Mouse (Mus musculus): ENCODE measurements at regions not wholly inside any gene's neighbourhood (a gene's known extent, or its start where the extent isn't known, plus 50 kb on each side); places are given as distances from the start of the nearest gene placed in this dataset.

- TF ChIP-seq GATA1 (IDR thresholded peaks at IDR 0.05; ENCODE audit: low read length) (no peak), TAL1 (IDR thresholded peaks at IDR 0.05; ENCODE audit: low read length) (no peak)
Observed at GRCm38 (mm10) chr2:169274101-169274500, 313.4 kb downstream of the Gm11011 start.

Measured in erythroblast, embryonic 14.5 days (primary cell).